Mouse (Mus musculus) embryo, embryonic 9.5 days (tissue): ENCODE results near the gene Wnt7a.

Source experiments
- DNase-seq: peaks from one replicate; pipeline ENCODE4 v3.0.0-alpha.2; 2017; ENCODE audit errors: extremely low spot score

Wnt7a gene

GRCm38 (mm10) chr6:91410961-91411368 is at the start of gene Wnt7a:
Wnt7a (minus strand) TSS chr6:91411363.
- no peak for DNase-seq

GRCm38 (mm10) chr6:91459471-91459870 is 48.3 kb upstream of the Wnt7a start:
- no peak for DNase-seq

GRCm38 (mm10) chr6:91454546-91454945 is 43.4 kb upstream of the Wnt7a start:
- no peak for DNase-seq

- no peak for DNase-seq
Measured at GRCm38 (mm10) chr6:91452056-91452455, 40.9 kb upstream of the Wnt7a start.

- no peak for DNase-seq
Measured at GRCm38 (mm10) chr6:91449472-91450225, 38.5 kb upstream of the Wnt7a start.

GRCm38 (mm10) chr6:91445316-91445715 is 34.2 kb upstream of the Wnt7a start:
- DNase-seq, result no peak

GRCm38 (mm10) chr6:91441145-91441662 is 30.0 kb upstream of the Wnt7a start:
- peak; percentile 8 for DNase-seq

- DNase-seq, result peak; percentile 96
Measured at GRCm38 (mm10) chr6:91440474-91441144, 29.4 kb upstream of the Wnt7a start.

- no peak for DNase-seq
Measured at GRCm38 (mm10) chr6:91424151-91424550, 13.0 kb upstream of the Wnt7a start.

GRCm38 (mm10) chr6:91421629-91422028 is 10.5 kb upstream of the Wnt7a start:
- DNase-seq, result no peak

DNA sequence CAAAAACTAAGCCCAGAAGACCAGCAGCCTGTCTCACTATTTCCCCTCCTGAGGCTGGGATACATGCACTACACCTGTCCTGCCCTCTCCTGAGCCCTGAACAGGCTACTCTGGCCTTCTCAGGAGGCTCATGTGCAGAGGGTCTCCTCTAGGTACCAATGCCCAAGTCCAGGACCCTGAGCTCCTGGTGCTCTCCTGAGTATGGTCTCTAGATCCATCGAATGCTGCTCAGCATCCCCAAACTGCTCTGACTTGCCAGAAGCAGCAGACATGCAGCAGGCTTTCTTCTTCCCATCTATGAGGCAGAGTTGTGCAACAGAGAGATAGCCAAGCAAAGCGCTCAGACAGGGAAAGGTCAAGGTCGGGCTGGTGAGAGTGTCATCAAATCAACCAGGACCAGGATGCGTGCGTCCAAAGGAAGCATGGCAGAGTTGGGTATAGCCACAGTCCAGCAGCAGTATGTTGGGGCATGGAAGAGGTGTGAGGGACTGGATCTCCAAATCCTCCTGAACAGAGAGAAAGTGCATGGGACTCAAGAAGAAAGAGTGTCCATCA is 6.2 kb upstream of the Wnt7a start:
- DNase-seq, result no peak

DNA sequence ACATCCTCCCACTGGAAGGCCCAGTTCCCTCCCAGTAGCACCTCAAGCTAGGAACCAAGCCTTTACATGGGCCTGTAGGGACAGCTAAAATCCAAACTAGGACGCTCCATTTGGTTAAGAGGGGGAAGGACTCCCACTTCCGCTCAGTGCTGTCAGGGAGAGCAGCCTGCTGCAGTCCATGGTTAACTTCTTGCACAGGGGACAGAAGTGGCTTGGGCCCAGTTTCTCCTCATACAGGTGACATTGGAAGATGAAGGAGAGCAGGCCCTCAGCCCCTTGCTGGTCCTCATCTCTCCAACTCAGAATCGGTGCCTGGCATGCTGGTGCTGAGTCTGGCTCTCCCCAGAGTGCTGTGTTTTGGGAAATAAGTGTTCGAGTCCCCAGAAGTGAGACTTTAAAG is 5.0 kb upstream of the Wnt7a start:
- no peak for DNase-seq

DNA sequence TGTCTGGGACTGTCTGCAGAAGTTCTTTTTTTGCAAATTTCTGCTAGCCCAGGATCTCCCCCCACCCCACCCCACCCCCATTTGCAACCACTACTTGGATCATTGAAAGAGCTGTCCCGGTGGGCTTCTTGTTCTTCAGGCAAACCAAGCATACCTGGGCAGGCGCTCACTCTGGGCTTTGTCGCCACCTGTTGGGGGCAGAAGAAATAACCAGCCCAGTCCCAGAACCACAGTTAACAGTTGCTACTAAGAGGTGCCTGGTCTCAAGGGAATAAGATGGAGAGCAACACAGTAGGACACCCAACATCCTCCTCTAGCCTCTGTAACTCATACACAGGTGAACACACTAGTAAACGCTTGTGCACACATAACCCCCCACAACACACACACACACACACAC is 3.7 kb upstream of the Wnt7a start:
- DNase-seq, result peak; percentile 68

DNA sequence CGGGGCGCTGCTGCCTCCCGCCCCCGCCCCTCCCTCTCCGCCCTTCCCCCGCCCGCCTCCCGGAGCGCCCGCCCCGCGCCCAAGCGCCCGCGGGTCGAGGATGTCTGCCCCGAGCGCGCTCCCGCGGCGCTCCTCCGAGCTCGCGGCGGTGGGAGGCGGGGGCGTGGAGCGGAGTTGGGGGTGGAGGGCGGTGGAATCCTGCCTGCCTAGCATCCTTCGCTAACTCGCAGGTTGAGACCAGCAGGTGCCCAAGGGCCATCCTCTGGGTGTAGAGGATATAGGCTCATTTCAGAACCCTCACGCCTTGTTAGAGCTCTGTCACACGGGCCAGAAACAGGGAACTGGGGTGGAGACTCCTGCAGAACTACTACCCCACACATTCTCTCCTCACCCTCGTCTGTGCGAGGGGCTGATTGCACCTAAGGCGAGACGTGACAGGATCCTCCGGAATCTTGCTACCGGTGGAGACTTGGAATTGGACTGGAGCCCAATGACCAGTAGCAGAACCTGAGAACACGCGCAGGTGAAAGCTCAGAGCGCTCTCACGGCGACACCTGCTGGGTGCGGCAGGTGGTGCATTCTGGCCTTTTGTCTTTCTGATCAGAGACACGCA is 312 bp upstream of the Wnt7a start:
- peak; percentile 80 for DNase-seq

GRCm38 (mm10) chr6:91410168-91410780 is 889 bp downstream of the Wnt7a start:
- peak; percentile 17 for DNase-seq

GRCm38 (mm10) chr6:91409448-91410167 is 1.6 kb downstream of the Wnt7a start:
- peak; percentile 76 for DNase-seq

GRCm38 (mm10) chr6:91408616-91409015 is 2.5 kb downstream of the Wnt7a start:
- DNase-seq, result no peak

- DNase-seq, result peak; percentile 12
Measured at GRCm38 (mm10) chr6:91401591-91401990, 9.6 kb downstream of the Wnt7a start.

- no peak for DNase-seq
Measured at GRCm38 (mm10) chr6:91400514-91400913, 10.6 kb downstream of the Wnt7a start.

DNA sequence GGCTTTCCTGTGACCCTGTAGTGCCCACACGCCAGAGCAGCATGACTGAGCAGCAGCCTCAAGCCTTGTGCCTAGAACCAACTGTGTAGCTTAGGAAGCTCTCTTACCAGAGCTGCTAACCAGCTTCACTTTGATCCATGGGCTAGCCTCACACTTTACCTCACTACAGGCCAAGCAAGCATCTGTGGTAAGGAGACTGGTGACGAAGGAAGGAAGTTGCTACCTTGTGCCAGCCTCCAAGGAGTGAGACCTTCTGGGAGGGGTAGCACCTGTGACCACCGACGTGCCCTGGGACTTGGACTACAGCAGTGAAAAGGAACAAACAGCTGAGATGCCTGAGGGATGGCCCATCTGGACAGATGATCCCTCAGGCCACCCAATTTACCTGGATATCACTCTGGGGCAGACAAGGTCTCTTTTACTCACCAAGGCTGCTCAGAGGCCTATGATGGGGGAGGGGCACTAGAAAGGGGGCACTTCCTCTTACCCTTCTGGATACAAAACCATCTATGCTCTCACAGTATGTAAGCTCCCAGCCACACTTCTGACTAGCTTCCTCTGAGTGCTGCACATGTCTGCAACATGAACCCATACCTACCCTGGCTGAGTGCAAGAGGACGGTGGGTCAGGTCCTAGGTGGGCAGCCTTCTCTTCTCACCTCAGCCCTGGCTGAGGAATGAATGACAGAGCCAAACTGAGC is 18.5 kb downstream of the Wnt7a start:
- no peak for DNase-seq

GRCm38 (mm10) chr6:91389141-91389540 is 22.0 kb downstream of the Wnt7a start:
- DNase-seq, result no peak
